Mouse (Mus musculus) fibroblast of lung, adult 2 months (primary cell): Measurements from ENCODE around the gene Col11a2.
A peak's percentile ranks its signal among the peaks of the same experiment; 100 is the strongest.

ENCODE experiments used
- DNase-seq: peaks from one replicate; pipeline ENCODE4 v3.0.0-alpha.2; 2011; ENCODE audit warnings: low read depth

The Col11a2 gene

DNA sequence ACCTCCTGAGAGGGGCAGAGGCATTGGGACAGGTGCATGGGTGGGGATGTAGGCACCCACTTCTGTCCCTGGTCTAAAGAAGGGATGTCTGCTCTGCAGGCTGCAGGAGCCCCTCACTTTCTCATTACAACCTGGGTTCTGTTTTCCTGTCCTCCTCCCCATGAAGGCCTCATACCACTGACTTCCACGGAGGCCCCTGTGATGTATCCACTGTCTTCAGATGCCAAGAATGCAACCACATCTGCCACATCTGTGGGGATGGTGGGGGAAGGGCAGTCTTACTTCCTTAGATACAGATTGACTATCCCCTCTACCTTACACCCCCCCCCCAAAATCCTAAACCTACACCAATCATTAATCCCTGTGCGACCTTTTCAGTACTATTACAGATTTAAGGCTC is 13.0 kb upstream of the Col11a2 start:
- DNase-seq = no peak

DNA sequence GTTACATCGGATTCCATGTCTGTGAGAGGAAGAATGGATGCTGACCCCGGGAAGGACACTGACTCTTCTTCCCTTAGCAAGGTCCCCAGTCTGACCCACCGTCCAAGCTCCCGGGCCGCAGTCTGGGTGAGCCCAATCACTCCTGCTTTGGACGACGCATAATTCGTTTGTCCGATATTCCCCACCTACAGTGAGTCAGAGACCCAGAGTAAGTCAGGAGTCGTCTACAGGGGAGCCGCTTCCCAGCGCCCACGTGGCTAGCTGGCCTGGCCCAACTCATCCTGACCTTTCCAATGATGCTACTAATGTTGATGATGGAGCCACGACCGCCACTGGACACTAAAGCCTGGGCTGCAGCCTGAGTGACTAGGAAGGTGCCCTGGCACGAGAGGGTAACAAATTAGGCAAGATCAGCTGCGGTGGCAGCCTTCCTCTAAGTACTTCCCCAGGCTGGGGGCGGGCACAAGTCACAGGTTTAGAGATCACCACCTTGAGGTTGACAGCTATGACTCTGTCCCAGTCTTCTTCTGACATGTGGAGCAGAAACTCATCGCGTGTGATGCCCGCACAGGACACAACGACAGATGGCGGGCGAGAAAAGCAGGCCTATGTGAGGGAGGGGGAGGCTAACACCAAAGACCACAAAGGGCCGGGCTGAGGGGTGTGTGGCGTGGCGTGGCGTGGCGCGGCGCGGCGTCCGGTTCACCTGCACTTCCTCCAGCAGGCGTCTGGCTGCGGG is 12.2 kb upstream of the Col11a2 start:
- DNase-seq = no peak

DNA sequence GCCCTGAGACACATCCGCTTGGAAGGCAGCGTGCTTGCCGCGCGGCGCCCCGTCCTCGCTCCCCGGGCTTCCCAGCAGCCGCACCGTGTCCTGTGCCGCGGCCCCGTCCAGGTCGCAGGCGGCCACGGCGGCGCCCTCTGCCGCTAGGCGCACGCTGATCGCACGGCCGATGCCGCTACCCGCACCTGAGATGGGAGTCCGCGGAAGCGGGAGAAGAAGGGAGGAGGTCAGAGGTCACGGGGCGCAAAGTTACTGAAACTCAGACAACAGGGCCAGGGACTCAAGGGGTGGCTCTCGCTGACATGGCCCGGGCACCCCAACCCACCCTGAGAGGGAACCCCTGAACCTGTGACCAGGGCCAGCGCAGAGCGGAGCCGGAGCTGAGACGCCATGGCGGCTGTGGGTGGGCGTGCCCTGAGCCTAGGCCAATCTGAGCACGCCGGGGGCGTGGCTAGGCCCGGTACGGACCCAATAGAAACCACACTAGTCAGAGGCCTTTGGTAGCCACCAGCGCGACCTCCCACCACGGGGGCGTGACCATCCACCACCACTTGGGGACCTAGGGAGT is 11.5 kb upstream of the Col11a2 start, which contains the start of gene H2-Ke6:
Gene H2-Ke6, minus strand, starts transcription at position 405 of the 568 bp plus-strand sequence.
- peak; percentile 84 for DNase-seq

DNA sequence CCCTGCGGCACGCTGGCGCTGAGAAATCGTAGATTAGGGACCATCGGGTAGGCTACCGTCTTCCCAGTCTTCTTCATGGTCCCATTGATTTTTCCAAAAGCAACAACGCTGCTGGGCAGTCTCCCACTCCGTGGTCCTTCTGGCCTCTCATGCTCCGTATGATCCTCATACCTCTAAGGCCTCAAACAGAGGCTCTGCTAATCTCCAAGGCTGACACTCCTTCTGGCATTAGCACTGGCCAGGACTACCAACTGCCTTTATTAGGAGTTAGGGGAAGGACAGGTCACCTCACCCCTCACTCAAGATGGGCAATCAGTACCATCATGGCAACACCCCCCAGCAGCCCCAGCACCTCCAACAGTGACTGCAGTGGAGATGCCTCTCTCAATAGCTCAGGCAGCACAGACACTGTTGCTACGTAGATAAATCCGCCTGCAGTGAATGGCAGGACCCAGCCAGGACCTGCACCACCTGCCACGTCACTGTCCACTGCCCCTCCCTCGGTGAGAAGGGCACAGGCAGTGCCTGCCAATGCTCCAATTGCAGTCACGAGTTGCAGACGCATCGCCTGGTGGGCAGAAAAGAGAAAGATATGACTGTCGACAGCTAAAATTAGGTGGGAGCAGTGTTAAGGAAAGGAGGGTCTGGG is 10.6 kb upstream of the Col11a2 start:
- no peak for DNase-seq

DNA sequence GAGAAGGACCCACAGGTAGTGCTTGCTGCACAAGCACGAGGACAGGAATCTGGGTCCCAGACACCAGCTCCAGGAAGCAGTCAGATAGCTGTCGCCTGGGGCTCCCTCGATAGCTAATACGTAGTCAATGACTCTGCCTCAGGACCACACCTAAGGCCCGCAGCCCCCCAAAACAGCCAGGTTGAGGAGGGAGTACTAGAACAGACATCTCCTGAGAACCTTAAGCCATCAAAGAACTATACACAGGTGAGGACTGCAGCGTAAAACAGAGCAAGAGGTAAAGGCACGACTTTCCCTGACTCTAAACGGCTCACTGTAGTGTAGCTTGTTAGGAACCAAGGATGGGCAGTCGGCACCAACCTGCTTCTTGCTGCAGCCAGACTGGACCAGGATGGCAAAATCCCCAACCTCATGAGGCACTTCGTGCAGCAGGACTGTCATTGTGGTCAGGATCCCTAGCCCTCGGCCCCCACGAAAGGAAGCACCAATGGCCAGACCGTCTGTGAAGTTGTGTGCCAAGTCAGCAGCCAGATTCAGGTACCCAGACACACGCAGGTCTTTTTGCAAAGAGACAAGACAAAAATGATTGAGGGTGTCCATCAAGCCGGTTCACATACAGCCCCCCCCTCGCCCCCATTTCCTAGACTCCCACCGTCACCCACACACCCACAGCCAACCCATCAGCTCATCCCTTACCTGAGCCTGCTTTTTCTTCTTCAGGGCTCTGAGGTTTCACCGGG is 9.9 kb upstream of the Col11a2 start:
- no peak for DNase-seq

DNA sequence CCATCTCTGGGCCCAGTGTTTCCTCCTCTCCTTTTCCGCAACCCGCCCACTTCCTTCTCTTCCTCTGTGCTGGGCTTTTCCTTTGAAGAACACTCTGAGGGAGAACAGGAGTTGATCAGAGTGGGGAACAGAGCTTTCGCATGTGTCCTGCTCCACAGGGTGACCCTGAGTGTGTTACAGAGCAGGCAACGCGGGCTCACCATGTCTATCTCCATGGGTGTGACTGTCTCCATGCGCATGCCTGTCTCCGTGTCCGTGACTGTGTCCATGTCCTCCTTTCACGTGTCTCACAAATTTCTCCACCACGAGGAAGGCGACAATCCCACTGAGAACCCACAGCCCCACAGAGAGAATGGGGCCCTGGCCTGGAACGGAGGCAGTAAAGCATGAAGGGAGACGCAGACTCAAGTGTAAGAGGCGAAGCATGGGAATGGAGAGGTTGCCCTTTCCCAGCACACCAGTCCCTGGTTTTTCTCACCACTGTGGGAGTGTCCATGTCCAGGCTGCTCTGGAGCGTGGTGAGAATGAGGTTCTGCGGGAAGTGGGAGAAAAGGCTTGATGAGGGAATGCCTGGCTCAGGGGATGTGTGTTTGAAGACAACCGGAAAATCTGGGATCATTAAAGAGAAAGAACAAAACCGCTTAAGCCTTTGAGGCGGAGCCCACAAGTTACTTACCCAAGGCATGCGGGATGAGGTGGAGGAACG is 9.2 kb upstream of the Col11a2 start:
- no peak for DNase-seq

DNA sequence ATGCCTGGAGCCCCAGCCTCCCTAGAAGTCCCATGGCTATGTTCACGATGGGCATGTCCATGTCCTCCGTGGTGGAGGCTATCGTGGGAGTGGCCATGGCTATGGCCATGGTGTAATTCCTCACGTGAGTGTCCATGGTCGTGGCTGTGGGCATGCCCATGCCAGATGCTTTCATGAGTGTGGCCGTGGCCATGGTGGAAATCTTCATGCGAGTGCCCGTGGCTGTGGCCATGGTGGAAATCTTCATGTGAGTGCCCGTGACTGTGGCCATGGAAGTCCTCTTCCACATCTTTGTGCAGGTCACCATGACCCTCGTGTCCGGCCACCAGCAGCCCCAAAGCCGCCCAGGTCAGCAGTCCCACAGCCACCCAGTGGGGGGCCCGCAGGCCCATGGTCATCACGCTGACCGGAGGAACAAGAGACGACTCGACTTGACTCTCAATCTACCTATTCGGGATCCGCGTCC is 8.3 kb upstream of the Col11a2 start:
- no peak for DNase-seq

DNA sequence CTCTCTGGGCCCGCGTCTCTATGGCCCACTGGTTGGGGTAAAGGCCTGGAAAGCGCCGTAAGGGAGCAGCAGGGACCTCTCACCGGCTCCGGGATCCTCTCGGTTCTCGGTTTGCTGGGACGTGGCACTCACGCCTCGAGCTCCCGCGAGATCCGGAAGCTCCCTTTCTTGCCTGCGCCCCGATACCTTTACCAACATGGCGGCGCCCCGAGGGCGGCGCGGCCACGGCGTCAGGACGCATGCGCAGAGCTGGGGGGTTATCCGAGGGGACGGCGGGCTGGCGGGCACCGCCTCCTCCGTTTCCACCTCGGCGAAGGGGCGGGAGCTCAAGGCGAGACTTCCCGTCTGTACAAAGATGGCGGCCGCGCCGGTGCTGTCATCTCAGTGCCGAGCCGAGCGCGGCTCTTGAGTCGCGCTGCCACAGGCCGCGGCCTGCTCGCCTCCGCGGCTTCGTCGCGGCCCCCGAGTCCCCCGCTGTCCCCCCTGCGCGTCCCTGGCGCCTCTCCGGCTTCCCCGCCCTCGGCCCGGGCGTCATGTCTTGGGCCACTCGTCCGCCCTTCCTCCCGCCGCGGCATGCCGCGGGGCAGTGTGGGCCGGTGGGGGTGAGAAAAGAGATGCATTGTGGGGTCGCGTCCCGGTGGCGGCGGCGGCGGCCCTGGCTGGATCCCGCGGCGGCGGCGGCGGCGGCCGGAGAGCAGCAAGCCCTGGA is 7.6 kb upstream of the Col11a2 start, which contains the start of the genes Slc39a7 and Rxrb:
Gene Slc39a7, minus strand, starts transcription at position 218 of the 709 bp plus-strand sequence.
Gene Rxrb, plus strand, starts transcription at position 348 of the 709 bp plus-strand sequence.
- DNase-seq = peak; percentile 96

DNA sequence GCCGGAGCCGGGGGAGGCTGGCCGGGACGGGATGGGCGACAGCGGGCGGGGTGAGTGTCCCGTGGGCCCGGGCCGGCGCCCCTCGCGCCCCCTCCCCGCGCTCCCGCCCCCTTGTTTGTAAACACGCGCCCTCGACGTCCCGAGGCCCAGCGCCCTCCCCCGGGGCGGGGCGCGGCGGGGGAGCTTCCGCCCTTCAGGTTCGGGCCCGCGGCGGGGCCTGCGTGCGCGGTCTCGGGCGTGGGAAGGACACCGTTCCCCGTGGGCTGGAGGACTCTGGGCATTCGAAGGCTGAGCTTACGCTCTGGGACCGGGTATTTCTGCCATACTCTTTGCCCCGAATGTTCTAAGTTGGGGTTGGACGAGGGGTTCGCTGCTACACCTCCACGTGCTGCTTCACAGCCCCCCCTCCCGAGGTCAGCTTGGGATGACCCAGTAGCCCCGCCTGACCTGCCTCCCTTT is 7.0 kb upstream of the Col11a2 start:
- DNase-seq = no peak

DNA sequence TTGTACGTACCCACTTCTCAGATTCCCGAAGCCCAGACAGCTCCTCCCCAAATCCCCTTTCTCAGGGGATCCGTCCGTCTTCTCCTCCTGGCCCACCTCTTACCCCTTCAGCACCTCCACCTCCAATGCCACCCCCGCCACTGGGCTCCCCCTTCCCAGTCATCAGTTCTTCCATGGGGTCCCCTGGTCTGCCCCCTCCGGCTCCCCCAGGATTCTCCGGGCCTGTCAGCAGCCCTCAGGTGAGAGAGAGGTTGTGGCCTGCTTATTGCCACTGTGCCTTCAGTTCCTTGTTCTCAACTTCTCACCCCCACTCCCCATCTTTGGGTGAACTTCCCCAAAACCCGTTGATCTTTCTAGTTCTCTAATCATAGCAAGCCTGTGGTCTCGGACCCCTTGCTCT is 6.4 kb upstream of the Col11a2 start:
- DNase-seq = no peak

DNA sequence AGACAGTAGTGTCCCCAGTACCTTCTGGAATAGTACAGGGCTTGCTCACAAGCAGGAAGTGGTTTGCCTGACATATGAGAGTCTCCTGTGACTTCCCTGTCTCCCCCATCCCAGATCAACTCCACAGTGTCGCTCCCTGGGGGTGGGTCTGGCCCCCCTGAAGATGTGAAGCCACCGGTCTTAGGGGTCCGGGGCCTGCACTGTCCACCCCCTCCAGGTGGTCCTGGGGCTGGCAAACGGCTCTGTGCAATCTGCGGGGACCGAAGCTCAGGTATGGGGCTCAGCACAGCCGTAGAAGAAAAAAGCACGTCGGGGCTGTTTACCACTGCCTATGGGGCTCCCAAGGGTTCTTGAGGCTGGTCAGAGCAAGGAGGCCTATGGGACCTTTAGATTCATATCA is 5.8 kb upstream of the Col11a2 start:
- DNase-seq = no peak

DNA sequence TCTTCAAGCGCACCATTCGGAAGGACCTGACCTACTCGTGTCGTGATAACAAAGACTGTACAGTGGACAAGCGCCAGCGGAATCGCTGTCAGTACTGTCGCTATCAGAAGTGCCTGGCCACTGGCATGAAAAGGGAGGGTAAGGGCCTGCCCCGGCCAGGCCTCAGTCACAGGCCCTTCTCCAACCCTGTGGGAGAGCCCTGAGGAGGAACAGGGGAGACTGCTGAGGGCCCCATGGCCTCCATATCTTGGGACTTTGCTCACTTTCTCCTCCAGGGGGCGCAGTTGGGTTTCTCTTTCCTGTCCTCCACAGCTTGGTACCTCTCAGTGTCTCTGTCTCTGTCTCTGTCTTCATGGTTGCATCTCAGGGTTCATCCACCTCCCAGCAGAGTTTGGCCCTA is 5.2 kb upstream of the Col11a2 start:
- DNase-seq = no peak

DNA sequence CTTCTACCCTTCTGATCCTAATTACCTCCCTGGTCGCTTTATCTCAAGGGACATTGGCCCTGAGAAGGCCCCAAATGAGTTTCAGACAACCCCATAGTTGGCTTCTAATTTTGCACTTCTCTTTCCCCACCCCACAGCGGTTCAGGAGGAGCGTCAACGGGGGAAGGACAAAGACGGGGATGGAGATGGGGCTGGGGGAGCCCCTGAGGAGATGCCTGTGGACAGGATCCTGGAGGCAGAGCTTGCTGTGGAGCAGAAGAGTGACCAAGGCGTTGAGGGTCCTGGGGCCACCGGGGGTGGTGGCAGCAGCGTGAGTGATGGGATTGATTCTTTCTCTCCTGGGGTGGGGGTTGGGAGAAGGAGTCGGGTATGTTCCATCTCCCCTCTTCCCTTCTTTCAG is 3.7 kb upstream of the Col11a2 start:
- DNase-seq = no peak

DNA sequence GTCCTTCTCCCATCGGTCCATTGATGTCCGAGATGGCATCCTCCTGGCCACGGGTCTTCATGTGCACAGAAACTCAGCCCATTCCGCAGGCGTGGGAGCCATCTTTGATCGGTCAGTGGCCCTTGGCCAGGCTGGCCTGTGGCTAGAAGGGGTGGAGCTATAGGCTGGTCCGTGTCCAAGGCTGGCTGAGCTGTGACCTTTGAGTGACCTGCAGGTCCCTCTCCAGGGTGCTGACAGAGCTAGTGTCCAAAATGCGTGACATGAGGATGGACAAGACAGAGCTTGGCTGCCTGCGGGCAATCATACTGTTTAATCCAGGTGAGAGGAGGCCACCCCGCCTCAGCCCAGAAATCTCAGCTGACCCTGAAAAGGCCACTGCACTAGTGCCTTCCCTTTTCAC is 2.6 kb upstream of the Col11a2 start:
- no peak for DNase-seq

DNA sequence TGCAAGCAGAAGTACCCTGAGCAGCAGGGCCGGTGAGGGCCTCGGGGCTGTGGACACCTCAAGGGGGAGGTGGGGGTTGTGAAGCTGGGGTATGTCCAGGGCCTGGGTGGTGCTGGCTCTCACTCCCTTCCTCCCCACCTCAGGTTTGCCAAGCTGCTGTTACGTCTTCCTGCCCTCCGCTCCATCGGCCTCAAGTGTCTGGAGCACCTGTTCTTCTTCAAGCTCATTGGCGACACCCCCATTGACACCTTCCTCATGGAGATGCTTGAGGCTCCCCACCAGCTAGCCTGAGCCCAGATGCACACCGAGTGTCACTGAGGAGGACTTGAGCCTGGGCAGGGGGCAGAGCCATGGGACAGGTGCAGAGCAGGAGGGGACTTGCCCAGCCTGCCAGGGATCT is 2.0 kb upstream of the Col11a2 start:
- no peak for DNase-seq

DNA sequence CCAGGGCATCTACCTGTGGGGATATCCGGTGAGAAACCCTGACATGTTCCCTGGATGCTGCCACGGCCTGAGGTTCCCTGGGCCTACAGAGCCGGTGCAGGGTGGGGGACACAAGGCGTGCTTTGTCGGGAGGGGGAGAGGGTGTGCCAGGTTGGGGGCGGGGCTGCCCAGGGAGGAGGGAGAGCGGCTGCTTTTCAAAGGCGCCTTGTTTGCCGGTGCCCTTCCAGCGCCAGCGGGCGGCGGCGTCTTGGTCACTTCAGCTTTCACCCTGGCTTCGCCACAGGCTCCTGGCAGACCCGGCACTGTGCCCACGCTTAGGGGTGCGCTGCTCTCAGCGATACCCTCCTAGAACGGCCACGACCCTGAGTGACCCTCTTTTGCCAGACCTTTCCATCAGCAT is 797 bp upstream of the Col11a2 start:
- no peak for DNase-seq

DNA sequence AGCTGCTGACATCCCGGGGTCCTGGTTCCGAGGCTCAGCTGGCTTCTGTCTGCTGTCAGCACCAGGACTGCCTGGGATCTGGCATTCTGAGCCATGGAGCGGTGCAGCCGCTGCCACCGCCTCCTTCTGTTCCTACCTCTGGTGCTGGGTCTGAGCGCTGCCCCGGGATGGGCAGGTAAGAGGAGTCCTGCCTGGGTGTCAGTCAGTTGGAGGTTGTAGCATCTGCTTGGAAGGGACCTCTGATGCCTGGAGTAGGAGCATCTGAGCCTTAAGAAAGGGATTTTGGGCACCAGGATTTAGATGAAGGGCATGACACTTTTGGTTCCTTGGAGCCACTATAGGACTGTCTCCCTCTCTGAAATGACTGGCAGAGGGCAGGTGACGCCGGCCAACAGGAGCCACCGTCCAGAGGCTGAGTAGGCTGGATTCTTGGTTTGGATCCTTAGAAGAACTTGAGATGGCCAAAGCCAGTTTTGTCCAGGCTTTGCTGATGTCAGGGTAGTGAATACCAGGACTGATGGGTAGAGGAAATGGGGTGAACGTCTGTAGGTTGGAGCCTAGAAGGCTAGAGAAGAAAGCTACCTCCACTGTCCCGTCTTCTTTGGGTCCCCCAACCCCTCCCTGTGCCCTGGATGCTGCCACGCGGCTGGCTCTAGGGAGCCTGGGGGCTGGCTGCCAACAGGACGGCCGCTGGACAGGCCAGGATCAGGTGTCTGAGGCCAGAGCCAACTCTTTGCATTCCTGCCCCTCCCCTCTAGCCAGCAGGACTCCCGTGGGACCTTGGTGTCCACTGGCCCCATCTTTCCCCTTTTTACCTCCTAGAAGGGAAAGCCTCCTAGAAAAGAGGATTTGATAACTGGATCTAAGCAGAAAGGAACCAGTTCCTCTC is 569 bp downstream of the Col11a2 start:
- no peak for DNase-seq

DNA sequence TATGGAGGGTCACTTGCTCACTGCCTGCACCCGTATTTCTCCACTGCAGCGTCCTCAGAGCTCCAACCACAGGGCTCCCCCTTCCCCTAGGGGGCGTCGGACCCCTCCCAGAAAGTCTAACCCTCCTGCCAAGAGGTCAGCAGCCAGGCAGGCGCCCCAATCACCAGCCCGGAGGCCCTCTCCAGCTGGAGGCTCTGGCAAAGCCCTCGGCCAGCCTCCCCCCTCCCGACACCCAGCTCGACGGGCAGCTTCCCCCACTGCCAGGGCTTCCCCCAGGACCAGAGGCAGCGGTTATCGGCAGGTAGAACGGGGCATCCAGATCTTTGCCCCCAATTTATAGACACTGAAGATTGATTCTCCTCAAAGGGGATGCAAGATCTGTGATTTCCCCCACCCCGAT is 6.7 kb downstream of the Col11a2 start:
- DNase-seq = no peak

DNA sequence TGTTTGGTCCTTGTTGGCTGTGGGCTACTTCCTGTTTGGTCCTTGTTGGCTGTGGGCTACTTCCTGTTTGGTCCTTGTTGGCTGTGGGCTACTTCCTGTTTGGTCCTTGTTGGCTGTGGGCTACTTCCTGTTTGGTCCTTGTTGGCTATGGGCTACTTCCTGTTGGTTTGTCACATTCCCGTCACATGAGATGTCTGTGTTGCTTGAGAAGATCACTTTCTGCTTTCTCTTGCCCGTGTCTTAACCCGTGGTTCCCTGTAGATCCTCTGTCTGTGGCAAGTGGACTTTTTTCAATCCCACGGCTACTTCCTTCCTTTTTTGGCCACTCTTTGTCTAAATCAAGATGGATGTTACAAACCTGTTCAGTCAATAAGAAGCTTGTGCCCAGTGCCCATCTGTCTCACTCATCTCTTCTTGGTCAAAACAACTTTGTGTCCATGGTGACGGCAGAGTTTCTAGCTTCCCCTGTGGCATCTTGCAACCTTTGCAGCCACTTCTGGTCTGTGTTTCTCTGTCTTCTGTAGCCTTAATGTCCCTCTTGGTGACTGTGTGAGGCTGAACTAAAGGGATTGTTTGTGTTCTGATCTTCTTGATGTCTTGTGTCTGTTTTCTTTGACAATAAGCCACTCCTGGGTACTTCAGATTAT is 8.3 kb downstream of the Col11a2 start:
- no peak for DNase-seq

DNA sequence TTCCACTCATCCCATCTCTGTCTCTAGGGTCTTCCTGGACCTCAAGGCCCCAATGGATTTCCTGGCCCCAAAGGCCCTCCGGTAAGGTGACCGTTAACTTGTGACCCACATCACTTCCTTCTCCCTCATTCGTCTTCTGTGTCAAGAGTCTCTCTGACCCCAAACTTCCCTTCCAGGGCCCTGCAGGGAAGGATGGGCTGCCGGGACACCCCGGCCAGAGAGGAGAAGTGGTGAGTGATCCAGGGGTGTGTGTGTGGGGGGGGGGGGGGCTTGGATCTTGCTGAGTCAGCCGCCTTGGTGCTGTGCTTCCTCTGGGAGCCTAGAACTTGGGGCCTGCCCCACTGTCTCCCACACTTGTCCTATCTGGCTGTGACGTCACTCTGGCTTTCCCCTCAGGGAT is 18.0 kb downstream of the Col11a2 start:
- no peak for DNase-seq
